Mouse (Mus musculus): ENCODE results near the gene Tex2.

GRCm38 (mm10) chr11:106562707-106563106 is 50.5 kb downstream of the Tex2 start:
- TF ChIP-seq POLR2A (IDR thresholded peaks at IDR 0.05; ENCODE audit: borderline replicate concordance, low read depth, low read length) (no peak), CTCF (IDR thresholded peaks at IDR 0.05; ENCODE audit: low read depth, low read length) (no peak)
